Mouse (Mus musculus) heart, postnatal 14 days (tissue): Measurements from ENCODE around the gene Lrrc20. TPM values are rescaled to one million over a fixed set of nuclear protein-coding genes. Genes with fewer than 3 reads are reported as not detected.
"Not testable (repeated sequence)": the region's sequence is repeated elsewhere in the genome, so short reads cannot be mapped to it uniquely, and the experiment has no call there.

Source experiments
- DNase-seq, 2 experiments: peaks; one replicate each; pipeline ENCODE4 v3.0.0; 2021 to 2022
- intact Hi-C: fragments of 180-260 bp; cut with DNase I; formaldehyde crosslinking; loops from one replicate; pipeline ENCODE4 v1.15.1; 2025
- long read RNA-seq, 2 experiments: library from polyadenylated mRNA; stranded (forward); transcript quantifications; one replicate each; pipeline ENCODE4 v2.0.0; 2021
- total RNA-seq, 2 experiments: library from RNA; stranded (reverse); gene quantifications; 2 replicates each; pipeline ENCODE4 v1.2.3; 2021

Gene Lrrc20
- 10 to 100 TPM; 24.5 to 25.8 TPM for total RNA-seq
- long read RNA-seq, experiment 1, partial matches to known transcripts = 12 of 16 reads
- long read RNA-seq, experiment 1, other reads (novel, unspliced or antisense) = 0 of 16 reads
- long read RNA-seq, experiment 2, partial matches to known transcripts = 3 of 5 reads
- long read RNA-seq, experiment 2, other reads (novel, unspliced or antisense) = 1 of 5 reads

GRCm38 (mm10) chr10:61475594-61476439 lies at the start of gene Lrrc20:
TSS of gene Lrrc20 (plus strand) at chr10:61475801.
- DNase-seq = peak; percentile 93 to 94
- intact Hi-C loops = no loop called here

GRCm38 (mm10) chr10:61426251-61426757 lies 49.3 kb upstream of the Lrrc20 start:
- intact Hi-C loops = no loop called here
- peak; percentile 67 to 77 for DNase-seq

- no peak for DNase-seq
- intact Hi-C loops = no loop called here
These were observed 47.6 kb upstream of the Lrrc20 start for GRCm38 (mm10) chr10:61427951-61428350.

- no peak for DNase-seq
- intact Hi-C loops = no loop called here
These were observed 47.2 kb upstream of the Lrrc20 start for GRCm38 (mm10) chr10:61428416-61428815.

GRCm38 (mm10) chr10:61429043-61429442 lies 46.6 kb upstream of the Lrrc20 start:
- no peak for DNase-seq
- intact Hi-C loops = no loop called here

- no peak for DNase-seq
- intact Hi-C loops = no loop called here
These were observed 44.2 kb upstream of the Lrrc20 start for GRCm38 (mm10) chr10:61431375-61431774.

GRCm38 (mm10) chr10:61440202-61440800 lies 35.3 kb upstream of the Lrrc20 start:
- DNase-seq = no peak
- intact Hi-C loops = no loop called here

- intact Hi-C loops = no loop called here
- DNase-seq = no peak
These were observed 32.1 kb upstream of the Lrrc20 start for GRCm38 (mm10) chr10:61443456-61443855.

GRCm38 (mm10) chr10:61443876-61444275 lies 31.7 kb upstream of the Lrrc20 start:
- intact Hi-C loops = no loop called here
- no peak for DNase-seq

GRCm38 (mm10) chr10:61445016-61445415 lies 30.6 kb upstream of the Lrrc20 start:
- DNase-seq = no peak
- intact Hi-C loops = no loop called here

GRCm38 (mm10) chr10:61447581-61448353 lies 27.8 kb upstream of the Lrrc20 start:
- intact Hi-C loops = no loop called here
- peak in 1 of 2 experiments; percentile 27 for DNase-seq

GRCm38 (mm10) chr10:61448834-61449233 lies 26.8 kb upstream of the Lrrc20 start:
- no peak for DNase-seq
- intact Hi-C loops = no loop called here

- peak in 1 of 2 experiments; percentile 19 for DNase-seq
- intact Hi-C loops = no loop called here
These were observed 24.1 kb upstream of the Lrrc20 start for GRCm38 (mm10) chr10:61451463-61451930.

GRCm38 (mm10) chr10:61451931-61452617 lies 23.5 kb upstream of the Lrrc20 start:
- peak; percentile 47 to 57 for DNase-seq
- intact Hi-C loops = no loop called here

- intact Hi-C loops = no loop called here
- DNase-seq = peak; percentile 97 to 100
These were observed 23.0 kb upstream of the Lrrc20 start, which contains the start of gene Eif4ebp2 for GRCm38 (mm10) chr10:61452645-61453044. TSS of gene Eif4ebp2 (minus strand) at chr10:61452661.

- intact Hi-C loops, DNase-seq: not testable (repeated sequence)
These were observed 22.4 kb upstream of the Lrrc20 start for GRCm38 (mm10) chr10:61453171-61453570.

- intact Hi-C loops = no loop called here
- DNase-seq = no peak
These were observed 18.4 kb upstream of the Lrrc20 start for GRCm38 (mm10) chr10:61457182-61457581.

- peak; percentile 29 to 30 for DNase-seq
- intact Hi-C loops = loop anchor here (5.0 kb wide), 1 partner anchor 137 kb away; no protein-coding TSS in a partner anchor
These were observed 10.6 kb upstream of the Lrrc20 start for GRCm38 (mm10) chr10:61465009-61465408.

GRCm38 (mm10) chr10:61466242-61466641 lies 9.4 kb upstream of the Lrrc20 start:
- intact Hi-C loops = loop anchor here (2.0 to 5.0 kb wide), 2 partner anchors 136 to 195 kb away; no protein-coding TSS in a partner anchor
- DNase-seq = peak in 1 of 2 experiments; percentile 20
